Mouse (Mus musculus): Measurements from ENCODE around the gene Mcts2. TPM values are rescaled to one million over a fixed set of nuclear protein-coding genes. Genes with fewer than 3 reads are reported as not detected.

Mcts2 gene
- polyA plus RNA-seq, 1 experiment from 2014 or later = 19.0 TPM

GRCm38 (mm10) chr2:152678925-152679324 is 7.9 kb upstream of the Mcts2 start:
- 84% methylated on average over 5 of the region's 5 CpGs for WGBS
- no peak for TF ChIP-seq CTCF (IDR thresholded peaks at IDR 0.05; ENCODE audit: low read depth)
- no peak for ATAC-seq
- H3K4me2 ChIP-seq (replicated peaks; ENCODE audit: low read depth) = no peak overlapping the region
- H3K36me3 ChIP-seq (ENCODE audit: control insufficient read depth, insufficient read depth) = peaks cover 75% of the 10 kb centered on the region
- no peak overlapping the region for H3K27ac ChIP-seq (ENCODE audit: low read depth, low read length)
- no peaks in the 10 kb centered on the region for H3K27me3 ChIP-seq (replicated peaks; ENCODE audit: control insufficient read depth, insufficient read depth, low read length)
- H3K4me3 ChIP-seq (ENCODE audit: low read depth, low read length) = no peak overlapping the region
- H3K9me3 ChIP-seq (ENCODE audit: control insufficient read depth) = no peaks in the 10 kb centered on the region
- no peak overlapping the region for H3K9ac ChIP-seq (ENCODE audit: low read depth, low read length)
- H3K4me1 ChIP-seq (replicated peaks; ENCODE audit: control insufficient read depth, insufficient read depth, low read length) = 0 out of 2 replicates have a peak, but pooled peaks cover 2% of the 10 kb centered on the region

- no peaks in the 10 kb centered on the region for H3K9me3 ChIP-seq (ENCODE audit: control insufficient read depth)
- no peak overlapping the region for H3K4me2 ChIP-seq (replicated peaks; ENCODE audit: low read depth)
- no peak overlapping the region; the same call in 1 of the 2 replicates for H3K27ac ChIP-seq (ENCODE audit: low read depth, low read length)
- H3K4me3 ChIP-seq (ENCODE audit: low read depth, low read length) = no peak overlapping the region
- no peak for ATAC-seq
- H3K36me3 ChIP-seq (ENCODE audit: control insufficient read depth, insufficient read depth) = peaks cover 83% of the 10 kb centered on the region
- no peaks in the 10 kb centered on the region for H3K27me3 ChIP-seq (replicated peaks; ENCODE audit: control insufficient read depth, insufficient read depth, low read length)
- no peaks in the 10 kb centered on the region for H3K4me1 ChIP-seq (replicated peaks; ENCODE audit: control insufficient read depth, insufficient read depth, low read length)
- 77% methylated on average over 8 of the region's 8 CpGs for WGBS
- H3K9ac ChIP-seq (ENCODE audit: low read depth, low read length) = no peak overlapping the region
- TF ChIP-seq CTCF (IDR thresholded peaks at IDR 0.05; ENCODE audit: low read depth) = no peak
Observed at GRCm38 (mm10) chr2:152679701-152680355, 7.0 kb upstream of the Mcts2 start.

GRCm38 (mm10) chr2:152683086-152683485 is 3.7 kb upstream of the Mcts2 start:
- no peak for ATAC-seq
- Histone ChIP-seq H3K27ac (ENCODE audit: low read depth, low read length) (peak overlapping the region; percentile 78), H3K27me3 (replicated peaks; ENCODE audit: control insufficient read depth, insufficient read depth, low read length) (no peaks in the 10 kb centered on the region), H3K36me3 (ENCODE audit: control insufficient read depth, insufficient read depth) (peaks cover 81% of the 10 kb centered on the region), H3K9me3 (ENCODE audit: control insufficient read depth) (no peaks in the 10 kb centered on the region), H3K4me2 (replicated peaks; ENCODE audit: low read depth) (no peak overlapping the region), H3K4me1 (replicated peaks; ENCODE audit: control insufficient read depth, insufficient read depth, low read length) (no peaks in the 10 kb centered on the region), H3K9ac (ENCODE audit: low read depth, low read length) (no peak overlapping the region), H3K4me3 (ENCODE audit: low read depth, low read length) (no peak overlapping the region)
- TF ChIP-seq CTCF (IDR thresholded peaks at IDR 0.05; ENCODE audit: low read depth) = no peak
- WGBS = 70% methylated on average over 5 of the region's 5 CpGs

GRCm38 (mm10) chr2:152686399-152686798 is 436 bp upstream of the Mcts2 start:
- H3K27ac ChIP-seq (ENCODE audit: low read depth, low read length) = peak overlapping the region; percentile 63; the same call in 1 of the 2 replicates
- peak overlapping the region; percentile 10; the same call in 1 of the 2 replicates for H3K4me2 ChIP-seq (replicated peaks; ENCODE audit: low read depth)
- no peaks in the 10 kb centered on the region for H3K4me1 ChIP-seq (replicated peaks; ENCODE audit: control insufficient read depth, insufficient read depth, low read length)
- no peak overlapping the region for H3K4me3 ChIP-seq (ENCODE audit: low read depth, low read length)
- ATAC-seq = no peak
- no peaks in the 10 kb centered on the region for H3K27me3 ChIP-seq (replicated peaks; ENCODE audit: control insufficient read depth, insufficient read depth, low read length)
- H3K9ac ChIP-seq (ENCODE audit: low read depth, low read length) = no peak overlapping the region
- H3K9me3 ChIP-seq (ENCODE audit: control insufficient read depth) = no peaks in the 10 kb centered on the region
- no peak for TF ChIP-seq CTCF (IDR thresholded peaks at IDR 0.05; ENCODE audit: low read depth)
- WGBS = 51% methylated on average over 12 of the region's 12 CpGs
- H3K36me3 ChIP-seq (ENCODE audit: control insufficient read depth, insufficient read depth) = peaks cover 78% of the 10 kb centered on the region

- TF ChIP-seq CTCF (IDR thresholded peaks at IDR 0.05; ENCODE audit: low read depth) = peak; percentile 69
- no peaks in the 10 kb centered on the region for H3K27me3 ChIP-seq (replicated peaks; ENCODE audit: control insufficient read depth, insufficient read depth, low read length)
- H3K4me1 ChIP-seq (replicated peaks; ENCODE audit: control insufficient read depth, insufficient read depth, low read length) = no peaks in the 10 kb centered on the region
- no peak overlapping the region for H3K4me2 ChIP-seq (replicated peaks; ENCODE audit: low read depth)
- H3K27ac ChIP-seq (ENCODE audit: low read depth, low read length) = no peak overlapping the region
- H3K9me3 ChIP-seq (ENCODE audit: control insufficient read depth) = no peaks in the 10 kb centered on the region
- ATAC-seq = no peak
- WGBS = 76% methylated on average over 7 of the region's 7 CpGs
- no peak overlapping the region for H3K4me3 ChIP-seq (ENCODE audit: low read depth, low read length)
- peaks cover 61% of the 10 kb centered on the region for H3K36me3 ChIP-seq (ENCODE audit: control insufficient read depth, insufficient read depth)
- no peak overlapping the region for H3K9ac ChIP-seq (ENCODE audit: low read depth, low read length)
Observed at GRCm38 (mm10) chr2:152691564-152692217, 4.9 kb downstream of the Mcts2 start.

- H3K9ac ChIP-seq (ENCODE audit: low read depth, low read length) = peak overlapping the region; percentile 32
- H3K36me3 ChIP-seq (ENCODE audit: control insufficient read depth, insufficient read depth) = peaks cover 63% of the 10 kb centered on the region
- ATAC-seq = no peak; the same call in 1 of the 2 replicates
- no peak overlapping the region for H3K4me3 ChIP-seq (ENCODE audit: low read depth, low read length)
- H3K4me2 ChIP-seq (replicated peaks; ENCODE audit: low read depth) = peak overlapping the region; percentile 50
- no peak overlapping the region for H3K27ac ChIP-seq (ENCODE audit: low read depth, low read length)
- no peaks in the 10 kb centered on the region for H3K27me3 ChIP-seq (replicated peaks; ENCODE audit: control insufficient read depth, insufficient read depth, low read length)
- no peaks in the 10 kb centered on the region for H3K9me3 ChIP-seq (ENCODE audit: control insufficient read depth)
- WGBS = 11% methylated on average over 9 of the region's 9 CpGs
- no peaks in the 10 kb centered on the region for H3K4me1 ChIP-seq (replicated peaks; ENCODE audit: control insufficient read depth, insufficient read depth, low read length)
- TF ChIP-seq CTCF (IDR thresholded peaks at IDR 0.05; ENCODE audit: low read depth) = peak; percentile 91
Observed at GRCm38 (mm10) chr2:152693233-152693632, 6.4 kb downstream of the Mcts2 start.
